Mouse (Mus musculus) common myeloid progenitor, adult 5-6 weeks (primary cell): Measurements from ENCODE around the gene Ccnt1. TPM values are rescaled to one million over a fixed set of nuclear protein-coding genes. Genes with fewer than 3 reads are reported as not detected.
"Not testable (repeated sequence)": the region's sequence is repeated elsewhere in the genome, so short reads cannot be mapped to it uniquely, and the experiment has no call there.

ENCODE experiments used
- ATAC-seq: replicated peaks from 2 replicates; pipeline ENCODE4 v1.8.0; 2016; ENCODE audit warnings: low read depth, mild to moderate bottlenecking, moderate TSS enrichment, inconsistent platforms; ENCODE audit not compliant: poor library complexity, severe bottlenecking
- total RNA-seq: library from RNA; stranded (forward); fragments of 200-1000, 187-1606 nt; gene quantifications from 2 replicates; pipeline ENCODE4 v1.2.3, GENCODE M21; 2017

The Ccnt1 gene
- total RNA-seq, 1 experiment from 2014 or later = 74.4 TPM

- ATAC-seq = no peak
These were observed 14.8 kb downstream of the Ccnt1 start for GRCm38 (mm10) chr15:98555881-98556280.

- no peak for ATAC-seq
These were observed 18.0 kb downstream of the Ccnt1 start for GRCm38 (mm10) chr15:98552758-98553157.

DNA sequence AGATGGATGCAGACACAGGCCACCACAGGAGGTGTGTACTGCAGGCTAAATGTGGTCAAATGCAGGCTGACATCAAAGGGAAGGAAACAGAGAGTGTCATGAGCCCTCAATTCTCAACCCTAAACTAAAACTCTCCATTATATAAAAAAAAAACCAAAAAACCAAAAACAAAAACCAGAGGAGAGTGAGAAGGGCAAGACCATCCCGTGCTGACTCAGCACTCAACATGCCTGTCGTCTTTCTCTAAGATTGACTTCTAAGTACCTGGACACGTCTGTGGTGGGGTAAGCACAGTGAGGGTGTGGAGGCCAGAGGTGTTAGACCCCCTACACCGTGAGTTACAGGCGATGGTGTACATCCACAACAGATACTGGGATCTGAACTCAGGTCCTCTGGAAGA is 23.9 kb downstream of the Ccnt1 start:
- ATAC-seq = no peak

- ATAC-seq = no peak
These were observed 25.6 kb downstream of the Ccnt1 start for GRCm38 (mm10) chr15:98545151-98545550.

DNA sequence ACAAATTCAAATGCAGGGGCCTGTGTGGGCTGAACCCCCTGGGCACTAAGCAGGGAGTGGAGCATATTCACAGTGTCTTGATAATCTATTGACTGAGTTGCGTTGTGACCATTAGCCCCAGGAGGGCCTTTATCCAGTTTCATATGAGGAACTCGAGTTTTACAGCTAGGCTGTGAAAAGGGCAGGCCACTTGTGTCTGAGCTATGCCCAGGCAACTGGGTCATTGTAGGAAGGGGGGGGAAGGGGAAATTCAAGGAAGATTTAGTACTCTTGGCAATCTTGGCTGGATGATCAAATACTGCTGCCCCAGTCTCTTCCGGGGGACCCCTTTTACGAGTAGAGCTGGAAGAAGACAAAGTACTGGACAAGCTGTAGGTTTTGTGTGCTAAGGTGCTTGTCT is 27.4 kb downstream of the Ccnt1 start:
- ATAC-seq = no peak

DNA sequence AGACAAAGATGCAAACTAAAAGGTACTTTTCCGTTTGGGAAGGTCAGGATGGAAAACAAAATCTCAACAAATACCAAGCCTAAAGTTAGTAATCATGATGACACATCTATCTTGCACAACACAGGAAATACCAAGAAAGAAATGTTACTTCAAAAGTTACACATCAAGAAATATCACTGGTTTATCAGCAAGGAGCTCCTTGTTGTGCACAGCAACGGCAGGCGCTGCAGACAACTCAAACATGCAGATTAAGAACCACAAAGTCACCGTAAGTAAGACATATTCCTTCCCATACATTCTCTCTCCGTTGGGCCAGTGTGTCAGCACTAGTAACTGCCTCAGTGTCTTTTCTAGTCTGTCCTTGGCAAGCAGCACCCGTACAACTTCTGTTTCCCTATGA is 29.7 kb downstream of the Ccnt1 start:
- ATAC-seq = peak; percentile 39; the same call in 1 of the 2 replicates

DNA sequence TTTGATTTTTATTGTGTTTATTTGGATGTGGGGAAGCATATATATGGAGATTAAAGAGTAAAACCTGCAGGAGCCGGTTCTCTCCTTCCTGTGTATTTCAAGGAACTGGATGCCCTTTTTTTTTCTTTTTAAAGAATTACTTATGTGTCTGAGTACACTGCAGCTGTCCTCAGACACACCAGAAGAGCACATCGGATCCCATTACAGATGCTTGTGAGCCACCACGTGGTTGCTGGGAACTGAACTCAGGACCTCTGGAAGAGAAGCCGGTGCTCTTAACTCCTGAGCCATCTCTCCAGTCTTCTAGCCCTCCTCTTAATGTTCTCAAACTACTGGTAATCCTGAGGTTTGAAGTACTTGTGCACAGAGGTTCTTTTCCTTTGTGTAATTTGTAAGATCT is 32.8 kb downstream of the Ccnt1 start:
- ATAC-seq = no peak

DNA sequence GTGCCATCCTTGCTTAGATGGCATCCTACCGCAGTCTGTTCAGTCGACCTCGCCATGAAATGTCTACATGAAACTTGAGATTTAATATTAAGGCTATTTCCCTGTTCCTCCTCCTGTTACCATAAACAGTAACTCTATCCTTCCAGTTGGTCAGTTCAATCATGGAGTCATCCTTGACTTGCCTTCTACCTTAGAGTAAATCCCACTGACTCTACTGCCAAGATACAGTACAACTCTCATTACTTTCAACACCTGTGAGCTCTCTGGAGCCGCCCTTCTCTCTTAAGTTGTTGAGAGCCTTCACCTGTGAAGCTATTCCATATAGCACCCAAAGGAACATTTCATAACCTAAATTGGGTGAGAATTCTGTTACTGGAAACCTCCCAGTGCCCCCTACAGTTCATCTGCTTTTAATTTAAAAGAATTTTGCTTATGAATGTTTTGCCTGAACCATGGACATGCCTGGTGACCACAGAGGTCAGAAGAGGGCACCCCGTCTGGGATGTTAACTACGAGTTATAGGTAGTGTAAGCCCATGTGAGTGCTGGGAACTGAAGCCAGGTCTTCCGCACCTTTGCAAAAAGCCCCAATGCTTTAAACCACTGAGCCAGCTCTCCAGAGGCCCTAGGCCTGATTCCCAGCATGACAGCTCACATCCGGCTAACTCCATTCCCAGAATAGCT is 33.8 kb downstream of the Ccnt1 start:
- no peak for ATAC-seq

DNA sequence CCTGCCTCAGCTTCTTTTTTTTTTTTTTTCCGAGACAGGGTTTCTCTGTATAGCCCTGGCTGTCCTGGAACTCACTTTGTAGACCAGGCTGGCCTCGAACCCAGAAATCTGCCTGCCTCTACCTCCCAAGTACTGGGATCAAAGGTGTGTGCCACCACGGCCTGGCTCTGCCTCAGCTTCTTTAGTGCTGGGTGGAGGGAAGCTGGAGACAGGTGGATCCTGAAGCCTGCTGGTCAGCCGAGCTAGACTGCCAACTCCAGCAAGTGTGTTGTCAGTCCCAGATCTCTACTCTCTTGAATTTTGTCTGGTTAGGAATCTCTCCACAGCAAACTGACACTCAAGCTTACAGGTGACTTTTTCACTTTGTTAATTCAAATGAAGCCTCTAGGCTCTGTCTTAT is 34.8 kb downstream of the Ccnt1 start:
- ATAC-seq = no peak

DNA sequence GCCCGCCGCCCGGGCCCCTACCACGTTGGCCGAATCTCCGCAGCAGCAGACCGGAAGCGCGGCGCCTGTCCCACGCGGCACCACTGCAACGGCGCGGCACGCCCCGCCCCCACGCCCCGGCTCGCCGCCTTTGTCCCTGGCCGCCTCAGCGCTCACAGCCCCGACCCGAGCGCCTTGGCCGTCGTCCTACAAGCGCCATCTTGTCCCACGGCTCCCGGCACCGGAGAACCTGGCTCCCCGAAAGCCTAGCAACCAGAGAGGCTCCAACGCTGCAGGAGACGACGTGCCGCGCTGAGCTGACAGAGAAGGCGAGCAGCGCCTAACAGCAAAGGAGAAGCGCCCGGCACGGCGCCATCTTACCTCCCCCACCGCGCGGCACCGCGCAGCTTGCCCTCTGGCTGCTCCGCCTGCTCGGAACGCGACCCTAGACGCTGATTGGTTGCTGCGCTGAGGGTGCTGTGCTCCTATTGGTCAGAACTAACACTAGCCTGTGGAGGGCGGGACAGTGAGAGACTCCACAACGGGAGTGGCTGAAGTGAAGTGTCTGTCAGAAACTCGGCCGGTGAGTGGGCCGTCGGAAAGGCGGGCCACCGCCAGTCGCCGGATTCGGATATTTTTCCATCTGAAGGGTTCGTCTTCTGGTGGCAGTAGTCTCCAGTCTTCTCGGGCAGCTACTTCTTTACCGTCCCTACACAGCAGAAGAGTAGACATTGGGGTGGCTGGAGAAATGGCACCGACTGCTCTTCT is 36.7 kb downstream of the Ccnt1 start, which contains the start of gene Kansl2:
Kansl2 (minus strand) TSS at position 384 of the 747 bp plus-strand sequence.
- peak; percentile 99 for ATAC-seq

GRCm38 (mm10) chr15:98533035-98533531 is 37.6 kb downstream of the Ccnt1 start:
- no peak for ATAC-seq

DNA sequence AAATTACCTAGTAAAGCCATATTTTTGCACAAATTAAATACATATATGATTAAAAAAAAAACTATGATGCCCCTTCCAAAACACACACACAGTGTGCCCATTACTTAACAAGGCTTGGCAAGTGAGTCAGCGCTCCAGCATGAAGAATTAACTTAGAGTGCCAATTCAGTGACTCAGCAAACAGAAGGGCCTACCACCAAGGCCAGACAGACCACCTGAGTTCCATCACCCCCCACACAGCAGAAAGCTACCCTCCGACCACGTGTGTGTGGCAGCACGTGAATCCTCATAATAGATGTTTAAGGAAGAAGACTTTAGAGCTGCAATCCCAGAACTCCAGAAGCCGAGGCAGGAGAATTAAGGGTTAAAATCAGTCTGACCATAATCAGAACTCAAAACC is 38.4 kb downstream of the Ccnt1 start:
- no peak for ATAC-seq

DNA sequence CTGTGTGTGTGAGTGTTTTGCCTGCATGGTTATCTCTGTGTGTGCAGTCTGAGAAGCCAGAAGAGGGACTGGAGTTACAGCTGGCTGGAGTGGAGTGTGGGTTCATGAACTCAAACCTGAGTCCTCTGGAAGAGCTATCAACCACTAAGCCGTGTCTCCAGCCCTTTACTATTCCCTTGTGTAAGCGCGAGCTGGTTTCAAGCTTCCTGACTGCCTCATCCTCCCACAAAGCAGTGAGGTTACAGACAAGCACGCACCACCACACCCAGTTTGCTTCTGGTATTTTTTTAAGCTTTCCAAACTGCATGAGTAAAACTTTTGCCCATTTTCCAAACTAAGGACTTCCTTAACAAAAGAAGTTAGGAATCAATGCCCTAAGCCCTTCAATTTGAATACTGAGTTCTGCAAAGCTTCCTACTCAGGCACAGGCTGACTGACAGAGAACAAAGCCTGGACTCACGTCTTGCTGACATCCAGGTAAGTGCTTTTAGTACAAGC is 42.6 kb downstream of the Ccnt1 start:
- no peak for ATAC-seq

DNA sequence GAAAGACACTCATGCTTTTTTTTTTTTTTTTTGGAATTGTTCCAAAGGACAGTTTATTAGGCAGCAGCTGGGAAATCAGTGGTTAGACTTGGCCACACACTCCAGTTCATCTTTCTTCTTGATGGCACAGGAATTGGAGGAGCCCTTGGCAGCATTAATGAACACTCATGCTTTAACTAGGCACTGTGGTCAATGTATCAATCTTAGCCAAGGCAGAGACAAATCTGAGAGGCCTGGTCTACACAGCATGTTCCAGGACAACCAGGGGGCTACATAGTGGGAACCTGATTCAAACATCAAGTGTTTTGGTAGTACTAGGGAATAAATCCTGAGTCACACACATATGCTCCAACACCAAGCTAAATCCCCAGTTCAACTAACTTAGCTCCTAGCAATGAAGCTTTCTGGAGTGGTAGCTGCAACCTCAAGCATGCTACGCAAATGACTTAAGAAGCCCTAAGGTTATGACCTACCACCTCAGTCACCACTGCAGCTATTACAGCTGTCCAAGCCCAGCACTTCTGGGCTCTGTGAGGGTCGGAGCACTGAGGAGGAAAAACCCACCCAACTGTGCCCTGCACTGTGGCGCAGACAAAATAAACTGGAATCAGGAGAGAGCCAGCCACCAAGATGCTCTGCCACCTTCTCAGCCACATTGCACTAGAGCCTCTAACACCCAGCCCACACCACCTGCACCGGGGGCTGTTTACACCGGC is 43.5 kb downstream of the Ccnt1 start:
- no peak for ATAC-seq

DNA sequence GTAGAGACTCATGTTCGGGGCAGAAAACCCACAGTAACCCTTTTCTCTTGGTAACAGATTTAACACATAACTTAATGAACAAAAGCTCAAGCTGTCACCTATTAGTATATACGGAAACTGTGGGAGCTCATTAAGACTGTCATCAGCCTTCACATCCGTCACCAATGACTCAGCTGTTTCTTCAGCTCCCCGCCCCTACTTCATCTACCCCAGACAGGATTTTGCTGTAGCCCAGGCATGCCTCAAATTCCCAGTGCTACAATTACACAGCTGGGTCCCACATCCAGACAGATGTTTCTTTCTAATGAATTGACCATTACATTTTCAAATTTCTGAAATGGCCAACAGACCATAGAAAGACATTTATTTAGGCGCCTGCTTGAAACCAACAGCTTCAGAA is 44.7 kb downstream of the Ccnt1 start:
- ATAC-seq = peak; percentile 69; the same call in 1 of the 2 replicates

DNA sequence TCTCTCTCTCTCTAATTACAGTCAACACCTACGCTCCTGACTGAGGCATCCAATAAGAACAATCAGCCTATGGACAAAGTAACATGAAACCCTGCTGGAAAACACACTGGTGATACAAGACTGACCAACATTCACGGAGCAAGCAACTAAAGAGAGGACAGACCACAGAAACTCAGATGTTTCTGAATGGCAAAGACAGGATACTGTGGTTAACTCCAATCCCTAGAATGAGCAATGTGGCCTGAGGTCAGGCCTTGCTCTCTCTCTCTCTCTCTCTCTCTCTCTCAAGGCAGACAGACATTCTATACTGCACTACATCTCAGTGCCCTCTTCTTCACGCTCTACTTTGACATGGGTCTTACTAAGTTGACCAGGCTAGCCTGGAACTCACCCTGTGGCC is 49.5 kb downstream of the Ccnt1 start:
- ATAC-seq = 0 out of 2 replicates have a peak, but pooled peaks have one; percentile 12

DNA sequence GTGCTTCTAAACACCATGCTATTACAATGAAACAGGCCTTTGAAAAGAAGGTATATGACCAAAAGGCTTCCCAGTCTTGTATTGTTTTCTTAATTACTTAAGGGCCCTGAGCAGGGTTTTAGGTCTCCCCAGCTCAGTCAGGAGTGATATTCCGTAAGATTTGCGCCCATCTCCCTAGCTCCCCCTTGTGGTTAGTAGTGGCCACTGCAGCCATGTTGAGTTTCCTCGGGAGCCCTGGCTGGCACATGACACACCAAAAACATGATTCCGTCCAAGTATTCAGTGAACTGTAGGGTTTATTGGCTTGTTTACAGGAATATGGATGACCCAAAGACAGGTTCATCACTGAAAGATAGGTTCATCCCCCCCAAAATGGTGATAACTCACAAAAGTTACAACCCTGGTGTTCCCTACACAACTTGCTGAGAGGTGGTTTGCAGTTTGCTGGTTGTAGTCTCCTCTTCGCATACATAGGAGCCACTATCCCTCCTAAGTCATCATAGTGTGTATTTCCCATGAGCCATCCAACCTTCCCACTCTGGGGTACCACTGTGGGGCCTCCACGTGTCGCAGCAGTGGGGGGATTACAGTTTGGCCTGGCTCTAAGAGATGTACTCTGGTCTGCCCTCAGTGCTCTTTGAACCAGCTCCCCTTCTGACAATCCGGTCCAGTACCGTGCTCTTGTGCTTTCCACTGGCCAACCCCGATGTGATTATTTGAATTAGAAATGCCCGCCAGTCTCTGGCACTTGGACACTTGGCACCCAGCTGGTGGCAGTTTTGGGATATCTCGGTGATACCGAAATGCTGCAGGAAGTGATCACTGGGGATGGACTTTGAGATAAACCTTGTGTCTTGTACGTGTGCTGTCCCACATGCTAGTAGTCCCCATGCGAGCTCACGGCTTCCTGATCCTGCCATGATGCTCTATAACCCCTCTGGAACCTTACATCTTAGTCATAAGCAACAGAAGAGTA is 53.1 kb downstream of the Ccnt1 start:
- ATAC-seq = peak; percentile 52

DNA sequence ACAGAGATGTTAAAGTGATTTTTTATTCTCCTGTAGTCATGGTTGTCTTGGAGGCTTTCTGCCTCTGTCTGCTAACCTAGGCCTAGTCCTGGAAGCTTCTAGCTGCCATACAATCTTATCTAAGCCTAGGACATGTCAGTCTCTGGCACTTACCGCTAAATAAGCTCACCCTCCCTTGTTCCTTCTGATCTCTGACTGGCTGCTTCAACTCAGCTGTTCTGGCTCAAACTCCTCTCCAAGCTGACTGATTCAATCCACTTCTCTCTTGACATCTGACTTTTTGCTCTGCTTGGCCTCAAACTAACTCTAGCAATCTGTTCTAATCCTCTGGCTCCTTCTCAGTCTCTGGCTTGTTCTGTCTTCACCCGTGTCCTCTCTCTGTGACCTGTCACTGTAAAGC is 55.9 kb downstream of the Ccnt1 start:
- ATAC-seq = not testable (repeated sequence)

- peak; percentile 52 for ATAC-seq
These were observed 56.6 kb downstream of the Ccnt1 start for GRCm38 (mm10) chr15:98514146-98514545.
